ENCODE assay signal across 9 mouse cellular contexts in genomic region chr11:33204329-33204705, GRCm38 (mm10). TPM values are rescaled to one million over a fixed set of nuclear protein-coding genes. Genes with fewer than 3 reads are reported as not detected.
A peak's percentile ranks its signal among the peaks of the same experiment; 100 is the strongest.
DNase-seq lines count a peak whose midpoint lies in the region; ATAC-seq lines count a peak whose summit lies in the region.
"Had no signal": no experiment of that assay in that cellular context is flagged by ENCODE, and none has a peak within 500 bp of the region (broad histone marks: within the 10 kb centered on the region; RNA-seq: fewer than 3 reads in every experiment).

No protein-coding gene starts in this region.

- H3K27me3 ChIP-seq in midbrain, embryonic 10.5 days (ENCODE audit: low read depth, poor library complexity, severe bottlenecking), result peaks cover 95% of the 10 kb centered on the region
- peaks cover 34% of the 10 kb centered on the region for H3K27me3 ChIP-seq in midbrain, embryonic 16.5 days (ENCODE audit: control insufficient read depth, insufficient read depth, low read depth, low read length)
- H3K27me3 ChIP-seq in embryonic facial prominence, embryonic 12.5 days, result peaks cover 83% of the 10 kb centered on the region
- peaks cover 72% of the 10 kb centered on the region for H3K27me3 ChIP-seq in hindbrain, embryonic 14.5 days (ENCODE audit: control insufficient read depth, insufficient read depth, low read length)
- peaks cover 14% of the 10 kb centered on the region for H3K27me3 ChIP-seq in neural tube, embryonic 14.5 days (ENCODE audit: control insufficient read depth, insufficient read depth, low read length)

- peak overlapping the region; percentile 55 for H3K4me3 ChIP-seq in midbrain, embryonic 10.5 days
- H3K4me3 ChIP-seq in midbrain, embryonic 16.5 days (ENCODE audit: low read depth, low read length), result no peak overlapping the region
- 0 out of 2 replicates have a peak overlapping the region, but pooled peaks have one; percentile 32 for H3K4me3 ChIP-seq in embryonic facial prominence, embryonic 12.5 days
- H3K4me3 ChIP-seq in hindbrain, embryonic 14.5 days (replicated peaks; ENCODE audit: low read length), result peak overlapping the region; percentile 39
- peak overlapping the region; percentile 47 for H3K4me3 ChIP-seq in neural tube, embryonic 14.5 days (ENCODE audit: low read depth, low read length)

- WGBS in midbrain, embryonic 10.5 days, result under 1% methylated on average over 18 of the region's 18 CpGs
- WGBS in midbrain, embryonic 16.5 days, result under 1% methylated on average over 18 of the region's 18 CpGs
- WGBS in embryonic facial prominence, embryonic 12.5 days, result under 1% methylated on average over 18 of the region's 18 CpGs
- under 1% methylated on average over 18 of the region's 18 CpGs for WGBS in hindbrain, embryonic 14.5 days
- WGBS in neural tube, embryonic 14.5 days, result under 1% methylated on average over 18 of the region's 18 CpGs

- no peaks in the 10 kb centered on the region for H3K9me3 ChIP-seq in midbrain, embryonic 10.5 days (replicated peaks)
- H3K9me3 ChIP-seq in midbrain, embryonic 16.5 days (replicated peaks; ENCODE audit: control insufficient read depth, low read length, poor library complexity, severe bottlenecking), result no peaks in the 10 kb centered on the region
- H3K9me3 ChIP-seq in embryonic facial prominence, embryonic 12.5 days, result no peaks in the 10 kb centered on the region
- H3K9me3 ChIP-seq in hindbrain, embryonic 14.5 days (ENCODE audit: control insufficient read depth, low read length), result 0 out of 2 replicates have a peak, but pooled peaks cover 5% of the 10 kb centered on the region
- H3K9me3 ChIP-seq in neural tube, embryonic 14.5 days (ENCODE audit: control insufficient read depth, low read length), result no peaks in the 10 kb centered on the region

- H3K4me1 ChIP-seq in midbrain, embryonic 10.5 days, result peaks cover 54% of the 10 kb centered on the region
- H3K4me1 ChIP-seq in midbrain, embryonic 16.5 days (ENCODE audit: control insufficient read depth, insufficient read depth, low read length), result peaks cover 2% of the 10 kb centered on the region; the same call in 1 of the 2 replicates
- peaks cover 15% of the 10 kb centered on the region for H3K4me1 ChIP-seq in embryonic facial prominence, embryonic 12.5 days
- H3K4me1 ChIP-seq in hindbrain, embryonic 14.5 days (replicated peaks; ENCODE audit: control insufficient read depth, insufficient read depth, low read length), result 0 out of 2 replicates have a peak, but pooled peaks cover 3% of the 10 kb centered on the region
- H3K4me1 ChIP-seq in neural tube, embryonic 14.5 days (ENCODE audit: control insufficient read depth, insufficient read depth, low read length), result peaks cover 8% of the 10 kb centered on the region; the same call in 1 of the 2 replicates

- peak; percentile 50 for DNase-seq in midbrain, embryonic 10.5 days (ENCODE audit: low spot score)
- DNase-seq in hindbrain, embryonic 14.5 days (ENCODE audit: low spot score), result no peak
- DNase-seq in thymus, postnatal 14 days, result no peak
- no peak for DNase-seq in urinary bladder, adult 18-20 months (ENCODE audit: low spot score in 2 of 2)
- DNase-seq in kidney, adult 18-20 months, result no peak

- H3K4me2 ChIP-seq in midbrain, embryonic 16.5 days (ENCODE audit: low read length), result no peak overlapping the region
- H3K4me2 ChIP-seq in embryonic facial prominence, embryonic 12.5 days (replicated peaks), result peak overlapping the region; percentile 49; the same call in 1 of the 2 replicates
- peak overlapping the region; percentile 45 for H3K4me2 ChIP-seq in hindbrain, embryonic 14.5 days (replicated peaks)
- peak overlapping the region; percentile 37; the same call in 1 of the 2 replicates for H3K4me2 ChIP-seq in neural tube, embryonic 14.5 days (ENCODE audit: low read depth, low read length)

- H3K36me3 ChIP-seq in midbrain, embryonic 10.5 days, result no peaks in the 10 kb centered on the region
- no peaks in the 10 kb centered on the region for H3K36me3 ChIP-seq in midbrain, embryonic 16.5 days (ENCODE audit: control insufficient read depth, insufficient read depth, low read length)
- no peaks in the 10 kb centered on the region for H3K36me3 ChIP-seq in embryonic facial prominence, embryonic 12.5 days
- no peaks in the 10 kb centered on the region for H3K36me3 ChIP-seq in hindbrain, embryonic 14.5 days (replicated peaks; ENCODE audit: control insufficient read depth, insufficient read depth)
- H3K36me3 ChIP-seq in neural tube, embryonic 14.5 days (ENCODE audit: control insufficient read depth, insufficient read depth, low read length), result no peaks in the 10 kb centered on the region

- no peak for ATAC-seq in midbrain, embryonic 16.5 days
- no peak for ATAC-seq in embryonic facial prominence, embryonic 12.5 days (ENCODE audit: insufficient number of reproducible peaks, insufficient read depth, low FRiP score, low TSS enrichment)
- no peak for ATAC-seq in hindbrain, embryonic 14.5 days (ENCODE audit: low FRiP score)
- no peak for ATAC-seq in neural tube, embryonic 14.5 days (ENCODE audit: low read depth)

- no peak overlapping the region for H3K9ac ChIP-seq in midbrain, embryonic 16.5 days (ENCODE audit: low read depth, low read length)
- no peak overlapping the region for H3K9ac ChIP-seq in embryonic facial prominence, embryonic 12.5 days
- peak overlapping the region; percentile 55 for H3K9ac ChIP-seq in hindbrain, embryonic 14.5 days
- peak overlapping the region; percentile 68 for H3K9ac ChIP-seq in neural tube, embryonic 14.5 days (replicated peaks; ENCODE audit: low read depth, low read length)

- no peak overlapping the region; the same call in 1 of the 2 replicates for H3K27ac ChIP-seq in midbrain, embryonic 10.5 days (replicated peaks)
- no peak overlapping the region for H3K27ac ChIP-seq in midbrain, embryonic 16.5 days (ENCODE audit: low read length)
- H3K27ac ChIP-seq in embryonic facial prominence, embryonic 12.5 days, result no peak overlapping the region
- peak overlapping the region; percentile 65 for H3K27ac ChIP-seq in hindbrain, embryonic 14.5 days
- peak overlapping the region; percentile 89 for H3K27ac ChIP-seq in neural tube, embryonic 14.5 days (ENCODE audit: low read depth, low read length)

RNA-seq across cellular contexts. Expression of gene Tlx3, which starts 0.9 kb away (rescaled TPM):
- polyA plus RNA-seq in midbrain, embryonic 10.5 days (2016; fragmentation: Nextera tagmentation; extraction: Ambion mirVana), result 2.0 and 3.3 TPM in 2 replicates
- polyA plus RNA-seq in midbrain, embryonic 16.5 days (2015; fragmentation: Nextera tagmentation; extraction: Ambion mirVana), result 0.85 and 0.89 TPM in 2 replicates
- 6.6 and 9.1 TPM in 2 replicates for polyA plus RNA-seq in embryonic facial prominence, embryonic 12.5 days (2016; fragmentation: Nextera tagmentation; extraction: Ambion mirVana)
- polyA plus RNA-seq in hindbrain, embryonic 14.5 days (2014; fragmentation: Nextera tagmentation; extraction: Ambion mirVana), result 21.2 and 23.0 TPM in 2 replicates
- polyA plus RNA-seq in neural tube, embryonic 14.5 days (2014; fragmentation: Nextera tagmentation; extraction: Ambion mirVana), result 32.9 and 41.0 TPM in 2 replicates
- polyA plus RNA-seq: lung, embryonic 16.5 days had no signal

RNA-seq across cellular contexts. Expression of gene Npm1, which starts 41.3 kb away (rescaled TPM):
- 1,028 and 1,324 TPM in 2 replicates for polyA plus RNA-seq in midbrain, embryonic 10.5 days (2016; fragmentation: Nextera tagmentation; extraction: Ambion mirVana)
- polyA plus RNA-seq in midbrain, embryonic 16.5 days (2015; fragmentation: Nextera tagmentation; extraction: Ambion mirVana), result 349 and 380 TPM in 2 replicates
- polyA plus RNA-seq in embryonic facial prominence, embryonic 12.5 days (2016; fragmentation: Nextera tagmentation; extraction: Ambion mirVana), result 922 and 970 TPM in 2 replicates
- 418 and 450 TPM in 2 replicates for polyA plus RNA-seq in hindbrain, embryonic 14.5 days (2014; fragmentation: Nextera tagmentation; extraction: Ambion mirVana)
- polyA plus RNA-seq in neural tube, embryonic 14.5 days (2014; fragmentation: Nextera tagmentation; extraction: Ambion mirVana), result 428 and 483 TPM in 2 replicates

RNA-seq across cellular contexts. Expression of gene Fgf18, which starts 57.1 kb away (rescaled TPM):
- polyA plus RNA-seq in midbrain, embryonic 10.5 days (2016; fragmentation: Nextera tagmentation; extraction: Ambion mirVana), result 6.5 and 8.8 TPM in 2 replicates
- 2.7 and 4.8 TPM in 2 replicates for polyA plus RNA-seq in midbrain, embryonic 16.5 days (2015; fragmentation: Nextera tagmentation; extraction: Ambion mirVana)
- 11.5 and 17.2 TPM in 2 replicates for polyA plus RNA-seq in embryonic facial prominence, embryonic 12.5 days (2016; fragmentation: Nextera tagmentation; extraction: Ambion mirVana)
- polyA plus RNA-seq in hindbrain, embryonic 14.5 days (2014; fragmentation: Nextera tagmentation; extraction: Ambion mirVana), result 9.0 and 10.1 TPM in 2 replicates
- polyA plus RNA-seq in neural tube, embryonic 14.5 days (2014; fragmentation: Nextera tagmentation; extraction: Ambion mirVana), result 11.0 and 11.4 TPM in 2 replicates

Comparison
In these comparisons a context has a peak if more than half of its experiments do, and no peak if none do; other contexts are left out.
1. H3K27ac ChIP-seq: peak in hindbrain, embryonic 14.5 days (single experiment) and neural tube, embryonic 14.5 days (single experiment); none in midbrain, embryonic 10.5 days (single experiment), midbrain, embryonic 16.5 days (single experiment) and embryonic facial prominence, embryonic 12.5 days (single experiment).
2. H3K9ac ChIP-seq: peak in hindbrain, embryonic 14.5 days (single experiment) and neural tube, embryonic 14.5 days (single experiment); none in midbrain, embryonic 16.5 days (single experiment) and embryonic facial prominence, embryonic 12.5 days (single experiment).